Mouse (Mus musculus) liver, embryonic 14.5 days (tissue): ENCODE data around the gene Smim24. TPM values are rescaled to one million over a fixed set of nuclear protein-coding genes. Genes with fewer than 3 reads are reported as not detected.

Experiments
- ATAC-seq: fragments of 200-750 bp; cut with Nextera tagmentation; 2 replicates; pipeline ENCODE4 v1.8.0; 2017; ENCODE audit warnings: moderate number of reproducible peaks, mild to moderate bottlenecking, moderate library complexity; ENCODE audit not compliant: insufficient read depth
- DNase-seq, 3 experiments: peaks; one replicate each; pipeline ENCODE4 v3.0.0-alpha.2; 2012 to 2013; ENCODE audit warnings: low read depth in 3 of 3, low spot score in 3 of 3
- H3K27ac ChIP-seq: fragments of 300-500 bp; sonication (generic); 2 replicates; pipeline ENCODE4 v1.5.1; 2014; ENCODE audit warnings: moderate library complexity, mild to moderate bottlenecking, control low read depth, inconsistent platforms
- H3K27me3 ChIP-seq: fragments of 300-500 bp; sonication (generic); 2 replicates; pipeline ENCODE4 v1.6.1; 2014; ENCODE audit warnings: mild to moderate bottlenecking, low read length, moderate library complexity; ENCODE audit not compliant: control insufficient read depth, insufficient read depth
- H3K36me3 ChIP-seq: fragments of 300-500 bp; sonication (generic); replicated peaks from 2 replicates; pipeline ENCODE4 v1.6.1; 2014; ENCODE audit warnings: low read depth; ENCODE audit not compliant: control insufficient read depth, insufficient read depth
- H3K4me1 ChIP-seq, 2 experiments: fragments of 200-500 bp in 1 of 2; fragments of 300-500 bp in 1 of 2; sonication (generic) in 1 of 2; replicated peaks; 2 replicates each; pipeline ENCODE4 v1.6.1; 2012 to 2014; ENCODE audit warnings: antibody characterized with exemption in 1 of 2, inconsistent platforms in 1 of 2, low read length in 1 of 2; ENCODE audit not compliant: control insufficient read depth in 2 of 2, insufficient read depth in 2 of 2
- H3K4me2 ChIP-seq: fragments of 300-500 bp; sonication (generic); 2 replicates; pipeline ENCODE4 v1.6.1; 2014; ENCODE audit warnings: low read depth, mild to moderate bottlenecking, control low read depth, moderate library complexity
- H3K4me3 ChIP-seq, 2 experiments: fragments of 200-500 bp in 1 of 2; fragments of 300-500 bp in 1 of 2; sonication (generic) in 1 of 2; 2 replicates each; pipeline ENCODE4 v1.5.1; 2012 to 2014; ENCODE audit warnings: low read depth in 2 of 2, low read length in 2 of 2, mild to moderate bottlenecking in 2 of 2, control low read depth in 1 of 2, inconsistent platforms in 1 of 2, moderate library complexity in 1 of 2; ENCODE audit not compliant: insufficient read depth in 1 of 2
- H3K9ac ChIP-seq: fragments of 300-500 bp; sonication (generic); replicated peaks from 2 replicates; pipeline ENCODE4 v1.6.1; 2014; ENCODE audit warnings: mild to moderate bottlenecking, control low read depth, moderate library complexity
- H3K9me3 ChIP-seq: fragments of 300-500 bp; sonication (generic); 2 replicates; pipeline ENCODE4 v1.6.1; 2016; ENCODE audit warnings: low read length, mixed read lengths; ENCODE audit not compliant: control insufficient read depth
- CTCF ChIP-seq: IDR thresholded peaks from 2 replicates; pipeline ENCODE4 v1.5.1; 2016; ENCODE audit warnings: antibody characterized with exemption, low read depth, control low read depth
- EP300 ChIP-seq: IDR thresholded peaks from 2 replicates; pipeline ENCODE4 v1.6.1; 2016; ENCODE audit warnings: antibody characterized with exemption, low read depth
- WGBS: fragments of 180-500 bp; shearing (Covaris S2); extraction: QIAGEN DNeasy Blood & Tissue Kit; methylation state at CpG from one replicate; pipeline ENCODE4 v1.1.7; 2014; ENCODE audit not compliant: insufficient replicate concordance; 5-methylcytosine and 5-hydroxymethylcytosine counted together
- polyA plus RNA-seq, 2 experiments: library from polyadenylated mRNA; depleted of rRNA in 1 of 2; stranded (reverse) in 1 of 2; unstranded in 1 of 2; fragments of >200 nt; fragmentation: Nextera tagmentation in 1 of 2; extraction: Ambion mirVana in 1 of 2; gene quantifications; 2 replicates each; pipeline versions ENCODE4 v1.2.1 to v1.2.3; 2012 to 2014

Gene Smim24
- polyA plus RNA-seq, 2 experiments: 1.7 to 1.9 TPM

- Histone ChIP-seq H3K4me2 (no peak overlapping the region), H3K36me3 (peaks cover 11% of the 10 kb centered on the region), H3K27ac (no peak overlapping the region), H3K4me3 (no peak overlapping the region), H3K9me3 (no peaks in the 10 kb centered on the region), H3K27me3 (no peaks in the 10 kb centered on the region), H3K4me1 (peaks cover 9 to 10% of the 10 kb centered on the region in 2 experiments), H3K9ac (no peak overlapping the region)
- TF ChIP-seq EP300: no peak
- TF ChIP-seq CTCF: peak; percentile 96
- DNase-seq (peak in 1 of 3 experiments; percentile 41), ATAC-seq (peak; percentile 35; the same call in 1 of the 2 replicates)
- 55% methylated on average over 23 of the region's 23 CpGs for WGBS
Measured at GRCm38 (mm10) chr10:81389801-81390677, 2.8 kb upstream of the Smim24 start.

DNA sequence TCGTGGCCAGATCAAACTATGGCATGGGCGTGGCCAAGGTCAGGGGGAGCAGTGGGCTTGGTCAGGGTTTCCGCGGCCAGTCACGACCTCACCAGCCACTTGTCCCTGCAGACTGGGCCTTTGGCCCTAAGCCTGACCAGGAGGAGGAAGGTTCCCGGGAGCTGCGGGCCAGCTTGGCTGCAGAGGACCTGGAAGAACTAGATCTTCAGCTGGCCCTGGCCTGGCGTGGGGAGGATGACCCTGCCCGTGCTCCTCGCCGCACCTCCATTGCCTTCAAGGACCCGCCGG is 2.2 kb upstream of the Smim24 start:
- no peaks in the 10 kb centered on the region for H3K27me3 ChIP-seq
- H3K27ac ChIP-seq: no peak overlapping the region
- H3K4me1 ChIP-seq: peaks cover 3 to 5% of the 10 kb centered on the region in 2 experiments
- no peaks in the 10 kb centered on the region for H3K9me3 ChIP-seq
- H3K4me2 ChIP-seq: no peak overlapping the region
- H3K36me3 ChIP-seq: peaks cover 11% of the 10 kb centered on the region
- no peak for TF ChIP-seq CTCF
- no peak for TF ChIP-seq EP300
- H3K9ac ChIP-seq: no peak overlapping the region
- WGBS: 83% methylated on average over 13 of the region's 13 CpGs
- H3K4me3 ChIP-seq: no peak overlapping the region
- DNase-seq (no peak), ATAC-seq (no peak)

GRCm38 (mm10) chr10:81392270-81392669 is 581 bp upstream of the Smim24 start:
- no peaks in the 10 kb centered on the region for H3K27me3 ChIP-seq
- H3K4me1 ChIP-seq: peaks cover 2 to 5% of the 10 kb centered on the region in 2 experiments; a peak in 3 of 4 replicates
- no peak for DNase-seq
- no peak for ATAC-seq
- H3K9me3 ChIP-seq: no peaks in the 10 kb centered on the region
- WGBS: 44% methylated on average over 6 of the region's 6 CpGs
- no peak overlapping the region for H3K27ac ChIP-seq
- H3K9ac ChIP-seq: no peak overlapping the region
- no peak for TF ChIP-seq EP300
- TF ChIP-seq CTCF: no peak
- peaks cover 9% of the 10 kb centered on the region; the same call in 1 of the 2 replicates for H3K36me3 ChIP-seq
- no peak overlapping the region for H3K4me2 ChIP-seq
- no peak overlapping the region for H3K4me3 ChIP-seq

DNA sequence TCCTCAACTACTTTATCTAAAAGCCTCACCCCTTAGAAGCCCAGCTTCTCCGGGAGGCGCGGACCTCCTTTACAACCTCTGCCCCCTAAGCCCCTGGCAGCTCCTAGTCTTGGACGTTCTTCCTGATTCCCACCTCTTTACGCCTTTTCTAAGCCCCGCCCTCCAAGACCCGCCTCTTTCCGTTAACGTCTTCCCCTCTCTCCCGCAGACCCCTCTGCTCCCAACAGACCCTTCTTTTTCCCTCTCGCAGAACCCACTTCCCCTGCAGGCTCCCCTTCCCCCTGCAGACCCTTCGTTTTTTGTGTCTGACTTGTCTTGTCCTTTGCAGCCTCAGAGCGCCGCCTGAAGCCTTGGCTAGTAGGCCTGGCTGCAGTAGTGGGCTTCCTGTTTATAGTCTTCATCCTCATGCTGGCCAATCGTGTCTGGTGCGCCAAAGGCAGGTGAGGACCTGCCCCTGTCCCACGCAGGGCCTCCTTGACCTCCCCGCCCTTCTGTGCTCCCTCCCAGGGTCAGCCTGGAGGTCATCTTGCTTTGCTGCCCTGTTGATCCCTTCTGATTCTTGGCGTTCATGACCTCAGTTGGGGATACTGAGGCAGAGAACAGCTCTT is 709 bp downstream of the Smim24 start:
- Histone ChIP-seq H3K9ac (peak overlapping the region; percentile 37; the same call in 1 of the 2 replicates), H3K27ac (no peak overlapping the region), H3K27me3 (no peaks in the 10 kb centered on the region), H3K36me3 (no peaks in the 10 kb centered on the region), H3K4me1 (peaks cover 2 to 5% of the 10 kb centered on the region in 2 experiments; a peak in 3 of 4 replicates), H3K9me3 (no peaks in the 10 kb centered on the region), H3K4me2 (peak overlapping the region; percentile 65), H3K4me3 (peak overlapping the region; percentile 41)
- ATAC-seq (no peak), DNase-seq (no peak)
- WGBS: 5% methylated on average over 19 of the region's 19 CpGs
- TF ChIP-seq EP300: no peak
- no peak for TF ChIP-seq CTCF

GRCm38 (mm10) chr10:81395127-81395526 is 2.3 kb downstream of the Smim24 start:
- TF ChIP-seq CTCF: peak; percentile 98
- no peak for TF ChIP-seq EP300
- H3K9ac ChIP-seq: no peak overlapping the region
- no peaks in the 10 kb centered on the region for H3K36me3 ChIP-seq
- H3K27me3 ChIP-seq: no peaks in the 10 kb centered on the region
- no peak overlapping the region for H3K27ac ChIP-seq
- peaks cover 2 to 5% of the 10 kb centered on the region in 2 experiments; a peak in 3 of 4 replicates for H3K4me1 ChIP-seq
- no peaks in the 10 kb centered on the region for H3K9me3 ChIP-seq
- H3K4me2 ChIP-seq: no peak overlapping the region
- H3K4me3 ChIP-seq: no peak overlapping the region
- 4% methylated on average over 5 of the region's 5 CpGs for WGBS
- DNase-seq: peak in 1 of 3 experiments; percentile 53
- no peak for ATAC-seq
